Mouse (Mus musculus) thymus, postnatal 36 days (tissue): ENCODE data around the gene Gm26602.

Experiments used
- DNase-seq, 2 experiments: peaks; one replicate each; pipeline ENCODE4 v3.0.0; 2022; ENCODE audit warnings: mixed read lengths in 2 of 2

The Gm26602 gene

DNA sequence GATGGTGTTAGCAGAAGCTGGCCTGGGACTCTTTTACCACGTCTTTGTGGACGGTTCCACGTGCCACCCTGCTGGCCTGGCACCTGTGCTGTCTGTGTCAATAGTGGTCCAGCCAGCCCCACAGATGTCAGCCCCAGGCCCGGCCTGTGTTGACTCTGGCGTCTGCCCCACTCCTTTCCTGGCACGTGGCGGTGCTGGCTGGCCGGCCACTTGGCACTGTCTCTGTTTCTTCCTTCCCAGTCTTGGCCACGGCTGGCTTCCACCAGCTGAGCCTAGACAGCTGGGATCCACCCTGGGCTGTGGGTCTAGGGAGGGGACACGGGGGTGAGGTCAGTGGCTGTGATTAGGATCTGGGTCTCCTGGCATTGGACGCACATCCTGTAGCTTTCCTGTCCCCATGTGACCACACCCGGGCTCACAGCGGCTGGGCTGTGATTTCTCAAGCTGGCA, 23.6 kb downstream of the Gm26602 start:
- DNase-seq: no peak

DNA sequence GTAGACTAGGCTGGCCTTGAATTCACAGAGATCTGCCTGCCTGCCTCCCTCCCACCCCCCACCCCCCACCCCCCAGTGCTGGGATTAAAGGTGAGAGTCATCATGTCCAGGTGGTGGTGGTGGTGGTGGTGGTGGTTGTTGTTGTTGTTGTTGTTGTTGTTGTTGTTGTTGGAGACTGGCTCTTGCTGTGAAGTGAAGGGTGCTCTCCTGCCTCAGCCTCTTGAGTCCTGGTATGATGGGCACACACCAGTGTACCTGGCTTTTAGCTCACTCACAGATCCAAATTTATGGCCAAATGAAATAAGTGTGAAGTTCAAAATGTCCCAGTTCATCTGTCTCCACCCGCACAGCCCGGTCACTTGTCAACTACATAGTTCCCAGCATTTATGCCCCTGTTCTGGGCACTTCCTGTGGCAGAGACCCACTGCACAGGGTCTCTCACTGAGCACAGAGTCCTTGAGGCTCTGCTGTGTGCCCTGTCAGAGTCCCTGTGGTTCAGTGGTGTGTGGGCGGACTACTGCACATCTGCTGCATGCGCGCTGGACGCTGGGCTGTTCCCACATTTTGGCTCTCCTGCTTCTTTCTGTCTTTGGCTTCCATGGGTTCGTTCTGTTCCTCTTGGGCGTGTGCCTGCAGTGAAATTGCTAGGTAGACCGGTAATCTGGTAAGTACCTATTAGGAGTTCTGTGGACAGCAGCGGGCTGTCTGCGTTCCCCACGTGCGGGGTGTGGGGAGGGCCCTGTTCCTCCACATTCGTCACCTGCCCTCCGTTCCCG, 24.3 kb downstream of the Gm26602 start:
- no peak for DNase-seq

DNA sequence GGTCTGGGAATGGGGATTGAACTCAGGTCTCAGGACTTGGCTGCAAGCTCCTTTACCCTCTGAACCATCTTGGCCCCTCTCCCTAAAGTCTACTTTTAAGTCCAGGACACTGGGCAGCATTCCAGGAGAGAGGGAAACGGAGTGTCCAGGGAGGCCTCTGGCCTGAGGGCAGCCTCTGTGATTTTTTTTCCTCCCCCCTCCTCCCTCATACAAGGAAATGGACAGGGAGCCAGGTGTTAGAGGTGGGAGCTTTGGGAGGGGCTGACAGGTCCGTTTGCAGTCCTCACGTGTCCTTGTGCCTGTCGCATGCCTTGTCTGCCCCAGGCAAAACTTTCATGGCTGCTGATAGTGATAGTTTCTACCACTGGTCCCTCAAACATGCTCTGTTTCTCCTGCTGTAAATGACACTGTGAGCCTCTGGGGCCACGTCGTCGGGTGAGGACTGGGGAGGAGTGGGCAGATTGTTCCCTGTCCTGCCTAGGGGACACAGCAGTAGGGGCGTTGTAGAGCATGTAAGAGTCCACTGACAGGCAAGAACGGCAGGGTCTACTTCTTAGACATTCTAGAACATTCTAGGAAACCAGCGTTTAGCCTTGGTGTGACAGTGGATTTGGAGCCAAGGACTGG, 25.7 kb downstream of the Gm26602 start:
- no peak for DNase-seq

DNA sequence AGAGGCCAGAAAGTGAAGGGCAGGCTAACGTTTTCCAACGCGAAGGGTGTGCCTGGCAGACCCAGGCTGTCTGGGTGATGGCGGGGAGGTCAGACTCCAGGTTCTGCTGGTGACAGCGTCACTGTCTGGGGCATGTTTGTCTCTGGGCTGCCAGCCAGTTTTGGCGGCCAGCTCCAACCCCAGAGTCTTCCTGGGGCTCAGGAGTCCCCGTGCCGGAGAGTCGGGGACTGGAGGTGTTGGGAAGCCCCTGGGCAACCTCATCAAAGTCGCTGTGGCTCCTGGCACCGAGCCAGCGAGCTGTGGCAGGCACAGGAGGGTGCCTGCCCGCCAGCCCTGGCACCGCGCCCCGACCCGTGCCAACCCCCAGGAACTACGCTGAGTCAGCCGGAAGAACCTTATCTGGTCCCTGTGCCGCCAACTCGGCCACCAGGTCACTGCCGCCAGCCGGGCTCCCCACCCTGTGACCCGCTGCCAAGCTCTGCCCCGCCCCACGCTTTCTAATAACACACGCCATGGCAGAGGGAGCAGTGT, 26.3 kb downstream of the Gm26602 start:
- peak; percentile 62 to 71 for DNase-seq

DNA sequence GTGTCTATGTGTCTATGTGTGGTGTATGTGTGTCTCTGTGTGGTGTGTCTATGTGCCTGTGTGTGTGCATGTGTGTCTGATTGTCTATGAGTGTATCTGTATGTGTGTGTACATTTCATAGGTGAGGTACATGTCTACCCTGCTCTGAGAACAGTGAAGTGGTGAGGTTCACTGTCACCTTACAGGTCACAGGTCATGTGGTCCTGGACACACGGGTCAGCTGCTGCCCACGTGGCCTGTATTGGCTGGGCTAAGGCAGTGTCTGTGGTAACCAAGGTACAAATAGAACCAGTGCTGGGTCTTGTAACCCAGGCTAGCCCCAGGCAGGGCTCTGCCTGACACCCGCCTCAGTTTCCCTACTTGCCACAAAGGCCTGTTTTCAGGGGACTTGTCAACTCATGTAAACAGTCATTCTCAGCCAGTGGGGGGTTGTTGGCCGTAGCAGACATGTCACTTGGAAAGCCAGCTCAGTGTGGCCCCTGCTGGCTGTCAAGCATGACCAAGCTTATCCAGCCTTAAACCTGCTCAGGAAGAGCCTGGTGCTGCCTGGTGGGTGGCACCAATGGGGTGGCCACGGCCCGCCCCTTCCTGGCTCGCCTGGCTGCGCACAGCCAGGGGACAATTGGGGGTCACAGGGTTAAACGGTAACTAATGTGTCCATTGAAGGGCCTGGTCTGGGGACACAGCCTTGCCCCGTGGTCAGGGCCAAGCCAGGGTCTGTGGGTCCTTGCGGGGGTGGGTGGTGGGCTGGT, 27.3 kb downstream of the Gm26602 start:
- no peak for DNase-seq

DNA sequence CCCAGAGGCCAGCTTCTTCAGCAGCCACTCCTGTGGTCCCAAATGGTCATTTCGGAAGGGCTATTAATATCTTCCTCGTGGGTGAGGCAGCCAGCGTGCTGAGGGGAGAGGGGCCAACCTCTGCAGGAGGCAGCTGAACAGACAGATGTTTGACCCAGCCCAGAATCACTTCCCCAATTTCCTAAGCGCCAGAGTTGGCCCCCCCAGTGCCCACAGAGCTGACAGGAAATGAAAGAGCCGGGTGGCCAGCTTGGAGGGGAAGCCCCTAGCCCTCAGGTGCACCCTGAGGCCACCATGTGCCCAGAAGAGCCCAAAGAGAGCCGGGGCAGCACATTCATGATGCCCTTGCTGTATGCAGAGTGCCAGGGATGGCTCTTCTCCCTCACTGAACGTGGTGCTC, 30.1 kb downstream of the Gm26602 start:
- DNase-seq: no peak

DNA sequence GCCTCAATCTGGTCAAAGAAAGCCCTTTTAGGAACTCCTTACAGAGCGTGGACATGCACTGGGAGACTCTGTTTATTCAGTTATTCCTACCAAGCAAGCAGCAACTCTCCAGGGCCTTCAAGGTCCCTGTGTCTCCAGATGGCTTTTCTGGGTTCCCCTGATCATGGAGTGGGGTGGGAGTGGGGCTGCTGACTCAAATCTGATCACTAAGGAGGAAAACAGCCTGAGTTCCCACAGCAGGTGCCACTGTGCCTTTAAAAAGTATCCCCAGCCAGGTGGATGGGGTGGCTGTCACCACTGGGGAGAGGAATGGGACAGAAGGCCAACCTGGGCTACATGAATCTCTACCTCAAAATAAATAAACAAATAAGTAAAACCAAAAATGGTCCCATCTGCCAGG, 32.3 kb downstream of the Gm26602 start:
- no peak for DNase-seq

DNA sequence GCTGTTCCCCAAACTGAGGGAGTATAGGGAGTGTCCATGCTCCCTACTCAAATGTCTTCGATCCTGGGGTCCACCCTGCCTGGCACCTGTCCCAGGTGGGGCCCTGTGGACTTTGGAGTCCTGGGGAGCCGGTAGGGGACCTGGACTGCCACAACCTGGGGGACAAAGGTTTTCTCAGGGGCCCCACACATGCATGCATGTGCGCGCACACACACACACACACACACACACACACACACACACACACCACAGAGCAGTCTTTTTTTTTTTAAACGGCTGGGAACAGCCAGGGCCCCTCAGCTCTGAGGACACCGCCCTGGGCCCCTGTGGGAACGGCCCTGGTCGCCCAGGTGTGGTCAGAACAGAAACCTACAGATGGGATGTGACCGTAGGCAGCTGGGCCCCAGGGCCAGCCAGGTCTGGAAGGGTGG, 32.8 kb downstream of the Gm26602 start:
- no peak for DNase-seq

DNA sequence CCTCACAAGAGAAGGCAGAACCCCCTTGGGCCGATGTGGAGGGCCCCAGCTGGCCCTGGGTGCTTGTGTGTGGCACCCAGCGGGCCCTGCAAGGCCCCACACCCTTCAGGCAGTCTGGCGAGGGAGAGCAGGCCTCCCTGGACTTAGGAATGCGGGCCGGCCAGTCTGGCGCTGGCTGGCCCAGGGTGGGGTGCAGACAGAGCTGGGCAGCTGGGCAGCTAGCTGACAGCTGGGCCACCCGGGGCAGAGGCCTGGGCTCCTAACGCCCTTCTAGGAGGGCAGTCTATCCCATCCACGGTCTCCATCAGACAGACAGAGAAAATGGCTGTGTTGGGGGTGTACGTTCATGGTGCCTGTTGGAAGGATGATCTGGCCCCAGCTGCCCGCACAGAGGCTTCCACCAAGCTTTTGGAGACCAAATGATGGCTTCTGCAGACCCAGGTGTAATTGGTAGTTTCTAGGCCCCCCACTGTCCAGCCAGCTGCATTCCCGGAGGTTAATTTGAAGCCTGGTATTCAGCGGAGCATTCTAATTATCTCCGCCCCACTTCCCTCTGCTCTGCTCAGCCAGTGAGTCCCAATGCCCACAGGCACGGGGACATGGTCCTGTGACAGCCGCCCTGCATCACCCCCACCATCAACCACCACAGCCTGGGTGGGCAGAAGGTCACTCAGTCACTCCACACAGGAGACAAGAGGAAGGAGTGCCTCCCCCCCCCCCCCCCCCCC, 35.0 kb downstream of the Gm26602 start:
- no peak for DNase-seq

DNA sequence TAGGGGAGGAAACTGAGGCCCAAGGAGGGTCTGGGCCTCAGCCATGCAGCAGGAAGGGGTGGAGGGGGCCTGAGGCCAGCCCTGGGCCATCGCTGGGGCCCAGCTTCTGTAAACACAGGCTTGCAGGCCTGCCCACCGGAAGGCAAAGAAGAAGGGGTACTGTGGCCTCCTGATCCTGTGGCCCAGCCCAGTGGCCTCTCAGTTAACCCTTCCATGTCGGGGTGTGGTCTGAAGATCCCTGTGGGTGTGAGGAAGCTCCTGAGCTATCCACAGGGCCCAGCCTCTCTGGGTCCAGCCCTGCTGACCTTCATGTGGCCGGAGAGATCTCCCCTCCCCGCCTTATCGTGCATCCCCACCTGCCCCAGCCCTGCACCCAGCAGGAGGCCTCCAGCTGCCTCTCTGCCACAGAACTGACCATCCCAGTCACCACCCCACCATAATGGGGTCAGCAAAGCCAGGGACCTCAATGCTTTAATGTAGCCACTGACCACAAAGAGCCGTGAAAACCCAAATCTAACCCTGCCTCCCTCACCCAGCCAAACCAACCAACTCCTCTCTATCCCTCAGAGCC, 36.2 kb downstream of the Gm26602 start:
- no peak for DNase-seq

DNA sequence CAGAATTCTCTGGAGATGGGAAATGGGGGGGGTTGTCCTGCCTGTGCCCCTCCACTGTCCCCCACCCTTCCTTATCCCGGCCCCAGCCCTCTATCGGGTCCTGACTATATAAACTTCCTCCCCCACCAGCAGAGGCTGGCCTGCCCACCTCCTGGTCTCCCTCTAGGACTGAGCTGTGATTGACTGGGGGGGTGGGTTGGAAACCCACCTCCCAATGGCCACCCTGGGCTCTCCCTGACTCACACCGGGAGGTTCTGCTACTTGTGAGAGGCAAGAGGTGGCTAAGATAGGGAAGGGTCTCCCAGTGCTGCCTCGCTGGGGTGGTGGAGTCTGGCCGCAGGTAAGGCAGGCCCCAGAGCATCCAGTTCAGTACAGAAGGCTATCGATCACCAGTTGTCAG, 36.8 kb downstream of the Gm26602 start:
- no peak for DNase-seq

DNA sequence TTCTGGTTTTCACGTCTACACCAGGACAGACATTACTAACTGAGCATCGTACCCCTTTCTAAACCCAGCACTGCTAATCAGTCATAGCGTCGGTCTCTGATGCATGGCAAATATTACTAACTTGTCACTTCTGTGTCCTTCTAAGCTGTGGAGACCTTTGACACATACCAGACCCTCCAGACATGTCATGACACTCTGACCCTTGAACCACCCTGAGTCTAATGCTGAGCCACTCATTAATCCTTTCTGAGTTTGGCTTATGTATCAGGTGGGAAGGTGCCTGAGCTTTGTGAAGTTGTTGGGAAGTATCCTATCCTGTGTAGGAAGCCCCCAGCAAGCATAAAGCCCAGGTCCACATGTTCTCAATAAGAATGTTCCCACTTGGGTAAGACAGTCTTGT, 39.2 kb downstream of the Gm26602 start:
- DNase-seq: no peak

DNA sequence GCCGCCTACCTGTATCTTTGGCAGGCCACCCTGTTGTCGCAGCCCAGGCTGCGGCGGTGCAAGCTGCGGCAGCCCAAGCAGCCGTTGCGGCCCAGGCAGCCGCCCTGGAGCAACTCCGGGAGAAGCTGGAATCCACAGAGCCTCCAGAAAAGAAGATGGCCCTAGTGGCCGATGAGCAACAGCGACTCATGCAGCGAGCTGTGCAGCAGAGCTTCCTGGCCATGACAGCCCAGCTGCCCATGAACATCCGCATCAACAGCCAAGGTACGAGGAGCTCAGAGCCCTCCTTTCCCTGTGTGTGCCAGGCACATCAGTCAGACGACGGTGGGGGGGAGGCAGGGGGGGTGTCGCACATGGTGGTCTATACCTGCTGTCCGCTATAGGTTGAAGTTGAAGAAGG, 40.0 kb downstream of the Gm26602 start:
- DNase-seq: no peak

DNA sequence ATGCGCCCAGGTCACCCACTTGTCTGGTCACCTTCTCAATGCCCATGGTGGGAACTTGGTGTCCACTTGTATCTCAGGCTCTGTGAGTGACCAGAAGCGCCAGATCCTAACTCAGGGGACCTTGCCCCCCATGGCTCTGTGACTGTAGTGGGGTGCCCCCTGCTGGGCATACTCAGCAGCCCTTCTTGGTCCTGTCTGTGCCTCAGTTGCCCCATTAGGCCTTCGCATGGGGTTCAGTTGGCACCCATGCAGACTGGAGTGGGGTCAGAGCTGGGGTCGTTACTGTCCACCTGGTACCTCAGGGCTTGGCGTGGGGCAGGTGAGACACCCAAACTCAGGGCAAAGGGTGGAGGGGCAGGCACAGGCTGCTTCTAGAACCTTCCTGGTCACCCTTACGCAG, 43.3 kb downstream of the Gm26602 start:
- DNase-seq: peak; percentile 54 to 57

DNA sequence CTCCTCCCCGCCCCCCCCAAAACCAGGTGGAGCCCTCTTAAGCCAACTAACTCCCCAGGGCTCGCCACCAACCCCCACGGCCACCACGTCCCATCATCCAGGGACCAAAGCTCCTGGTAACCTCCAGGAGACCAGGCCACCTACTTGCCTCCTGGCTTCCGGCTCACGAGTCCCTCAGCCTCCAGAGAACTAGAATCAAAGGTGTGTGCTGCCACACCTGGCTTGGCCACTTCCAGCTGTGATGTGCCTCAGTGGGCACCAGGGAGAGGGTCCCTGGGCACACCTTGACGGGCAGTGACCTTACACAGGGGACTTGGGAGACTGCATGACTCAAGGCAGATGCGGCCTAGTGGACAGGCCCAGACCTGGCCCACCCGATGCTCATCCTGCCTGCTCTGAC, 45.0 kb downstream of the Gm26602 start:
- no peak for DNase-seq

DNA sequence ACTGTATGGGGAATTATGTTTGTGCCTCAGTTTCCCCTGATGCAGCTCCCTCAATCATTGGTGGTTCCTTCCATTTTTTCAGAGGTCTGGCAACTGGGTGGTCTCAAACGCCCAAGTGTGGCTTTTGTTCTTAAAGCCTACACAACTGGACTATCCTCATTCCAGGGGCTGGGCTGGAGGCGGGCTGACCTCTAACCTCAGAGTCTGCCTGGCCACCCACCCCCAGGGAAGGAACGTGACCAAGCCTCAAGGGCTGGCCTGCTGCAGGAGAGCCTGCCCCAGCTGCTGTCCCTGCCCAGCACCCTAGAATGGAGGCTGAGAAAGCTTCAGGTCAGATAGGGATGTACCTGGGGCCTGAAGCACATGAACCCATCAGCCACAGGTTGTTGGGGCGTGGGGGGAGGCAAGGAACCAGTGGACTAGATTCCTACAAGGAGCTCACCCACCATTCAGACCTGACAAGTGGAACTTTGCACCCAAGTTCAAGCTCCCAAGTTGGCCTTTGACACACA, 46.0 kb downstream of the Gm26602 start:
- no peak for DNase-seq

DNA sequence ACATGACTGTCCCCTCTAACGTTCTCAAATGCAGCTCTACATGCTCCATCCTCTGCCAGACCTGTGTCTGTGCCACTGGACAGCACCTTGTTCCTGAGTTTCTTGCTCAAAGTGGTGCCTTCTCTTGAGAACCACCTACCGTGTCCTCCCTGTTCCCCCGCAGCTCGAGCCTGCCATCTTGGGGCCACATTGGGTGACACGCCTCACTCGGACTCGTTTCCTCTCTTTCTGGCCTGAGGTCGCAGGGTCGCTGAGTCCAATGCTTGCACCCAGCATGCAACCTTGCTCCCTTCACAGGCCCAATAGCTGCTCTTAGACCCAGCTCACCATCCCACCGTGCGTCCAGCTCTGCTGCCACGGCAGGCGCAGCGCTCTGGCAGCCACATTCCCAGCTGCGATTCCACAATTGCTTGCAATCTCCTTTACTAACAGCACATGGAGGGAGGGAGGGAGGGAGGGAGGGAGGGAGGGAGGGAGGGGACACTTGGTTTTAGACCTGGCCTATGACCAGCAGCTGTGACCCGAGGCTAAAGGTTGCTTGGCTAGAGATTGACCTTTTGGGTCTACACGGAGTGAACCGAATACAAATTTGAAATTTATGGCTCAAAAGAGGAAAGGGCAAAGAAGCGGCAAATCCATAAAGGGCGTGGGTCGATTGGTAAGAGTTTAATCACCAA, 47.6 kb downstream of the Gm26602 start:
- DNase-seq: peak; percentile 85 to 88

DNA sequence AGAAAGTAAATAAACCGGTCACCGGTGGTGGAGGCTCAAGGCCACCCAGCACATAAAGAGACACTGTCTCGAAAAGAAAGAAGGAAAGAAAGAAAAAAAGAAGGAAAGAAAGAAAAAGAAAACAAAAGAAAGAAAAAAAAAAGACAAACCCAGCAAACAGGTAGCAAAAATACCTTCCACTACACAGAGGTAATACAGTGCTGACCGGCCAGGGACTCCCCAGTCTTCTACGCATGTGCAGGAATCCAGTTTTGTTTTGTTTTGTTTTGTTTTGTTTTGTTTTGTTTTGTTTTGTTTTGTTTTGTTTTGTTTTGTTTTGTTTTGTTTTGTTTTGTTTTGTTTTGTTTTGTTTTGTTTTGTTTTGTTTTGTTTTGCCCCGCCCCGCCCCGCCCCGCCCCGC, 48.8 kb downstream of the Gm26602 start:
- DNase-seq: peak in 1 of 2 experiments; percentile 23

DNA sequence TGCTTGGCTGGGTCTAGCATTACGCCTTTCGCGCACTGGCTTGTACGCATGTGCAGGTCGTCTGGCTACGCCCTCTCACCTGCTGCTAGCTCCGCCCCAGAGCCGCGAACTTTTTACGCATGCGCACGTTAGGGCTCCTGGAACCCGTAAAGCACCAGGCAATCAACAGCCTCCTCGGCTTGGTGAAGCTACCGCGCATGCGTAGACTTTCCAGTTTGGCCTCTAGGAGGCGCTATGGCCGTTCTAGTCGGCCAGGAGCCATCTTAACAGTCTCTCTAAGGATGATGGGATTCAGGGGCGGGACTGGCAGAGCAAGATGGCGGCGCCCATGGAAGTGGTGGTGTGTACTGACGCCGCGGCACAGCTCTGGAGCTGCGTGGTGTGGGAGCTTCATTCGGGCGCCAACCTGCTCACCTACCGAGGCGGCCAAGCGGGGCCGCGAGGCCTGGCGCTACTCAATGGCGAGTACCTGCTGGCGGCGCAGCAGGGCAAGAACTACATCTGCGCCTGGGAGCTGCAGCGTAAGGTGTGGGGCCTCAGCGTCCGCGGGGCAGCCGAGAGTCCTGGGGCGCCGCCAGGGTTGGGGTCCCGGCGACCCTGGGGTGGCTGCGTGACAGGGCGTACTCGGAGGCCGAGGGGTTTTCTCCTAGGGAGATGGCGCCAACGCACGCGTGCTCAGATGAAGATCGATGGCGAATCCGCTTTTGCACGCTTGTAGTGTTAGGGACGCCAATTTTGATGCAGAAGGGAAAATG, 49.4 kb downstream of the Gm26602 start, which contains the start of gene Wdr18:
Gene Wdr18, plus strand, starts transcription at position 306 of the 755 bp plus-strand sequence.
- peak; percentile 99 to 100 for DNase-seq
